Mouse (Mus musculus) embryonic facial prominence, embryonic 13.5 days (tissue): Measurements from ENCODE around the gene Six1. TPM values are rescaled to one million over a fixed set of nuclear protein-coding genes. Genes with fewer than 3 reads are reported as not detected.

ENCODE experiments used
- ATAC-seq: fragments of 200-750 bp; cut with Nextera tagmentation; 2 replicates; pipeline ENCODE4 v1.8.0; 2017; ENCODE audit warnings: low read depth; ENCODE audit not compliant: insufficient number of reproducible peaks, insufficient read depth, low FRiP score, low TSS enrichment
- H3K27ac ChIP-seq: fragments of 300-500 bp; sonication (generic); 2 replicates; pipeline ENCODE4 v1.5.1; 2015; ENCODE audit warnings: moderate library complexity, mild to moderate bottlenecking, inconsistent platforms
- H3K27me3 ChIP-seq: fragments of 300-500 bp; sonication (generic); 2 replicates; pipeline ENCODE4 v1.6.1; 2015; ENCODE audit warnings: mild to moderate bottlenecking, inconsistent platforms
- H3K36me3 ChIP-seq: fragments of 300-500 bp; sonication (generic); 2 replicates; pipeline ENCODE4 v1.6.1; 2015; ENCODE audit warnings: mild to moderate bottlenecking, inconsistent platforms
- H3K4me1 ChIP-seq: fragments of 300-500 bp; sonication (generic); 2 replicates; pipeline ENCODE4 v1.6.1; 2015; ENCODE audit warnings: inconsistent platforms
- H3K4me2 ChIP-seq: fragments of 300-500 bp; sonication (generic); 2 replicates; pipeline ENCODE4 v1.6.1; 2015; ENCODE audit warnings: moderate library complexity, mild to moderate bottlenecking, inconsistent platforms
- H3K4me3 ChIP-seq: fragments of 300-500 bp; sonication (generic); 2 replicates; pipeline ENCODE4 v1.5.1; 2015; ENCODE audit warnings: mild to moderate bottlenecking, inconsistent platforms
- H3K9ac ChIP-seq: fragments of 300-500 bp; sonication (generic); 2 replicates; pipeline ENCODE4 v1.6.1; 2015; ENCODE audit warnings: mild to moderate bottlenecking, inconsistent platforms
- H3K9me3 ChIP-seq: fragments of 300-500 bp; sonication (generic); 2 replicates; pipeline ENCODE4 v1.6.1; 2016; ENCODE audit warnings: inconsistent platforms
- WGBS: fragments of 180-500 bp; shearing (Covaris S2); methylation state at CpG from one replicate; pipeline ENCODE4 v1.1.7; 2015; ENCODE audit warnings: mixed read lengths; 5-methylcytosine and 5-hydroxymethylcytosine counted together
- polyA plus RNA-seq: library from polyadenylated mRNA; unstranded; fragments of >200 nt; fragmentation: Nextera tagmentation; extraction: Ambion mirVana; gene quantifications from 2 replicates; pipeline ENCODE4 v1.2.1, GENCODE M21; 2015

Gene Six1
- polyA plus RNA-seq, 1 experiment from 2014 or later = 35.0 TPM

DNA sequence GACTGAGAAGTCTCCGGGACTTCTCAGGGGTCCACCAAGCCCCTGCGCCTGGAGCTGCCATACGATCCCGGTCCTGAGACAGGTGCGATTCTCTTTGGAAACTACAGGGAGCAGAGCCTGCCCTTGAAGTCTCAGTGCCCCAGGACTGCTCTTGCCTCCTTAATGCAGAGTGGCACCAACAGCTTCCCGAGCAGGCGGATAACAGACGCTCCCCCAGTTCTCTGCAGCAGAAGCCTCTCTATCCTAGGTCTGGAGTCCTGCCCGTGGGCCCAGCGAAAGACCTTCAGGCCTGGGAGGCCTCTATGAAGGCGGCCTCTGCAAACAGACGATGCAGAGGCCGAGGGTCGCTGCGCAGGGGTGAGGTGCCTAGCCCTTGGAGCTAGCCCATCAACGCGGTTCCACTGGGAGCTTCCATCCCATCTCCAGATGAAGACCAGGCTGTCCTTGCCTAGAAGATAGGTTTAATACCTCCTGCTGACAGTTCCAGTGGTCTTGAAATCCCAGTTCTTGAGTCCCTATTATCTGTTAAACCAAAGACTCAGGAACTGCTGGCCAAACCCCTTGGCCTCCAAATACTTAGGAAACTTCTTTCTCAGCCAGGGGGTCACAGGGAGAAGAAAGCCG, 13.6 kb downstream of the Six1 start:
- WGBS = 7% methylated on average over 18 of the region's 18 CpGs
- H3K4me2 ChIP-seq = peak overlapping the region; percentile 73
- peak overlapping the region; percentile 78 for H3K4me3 ChIP-seq
- no peaks in the 10 kb centered on the region for H3K9me3 ChIP-seq
- no peak for ATAC-seq
- peaks cover 5% of the 10 kb centered on the region; the same call in 1 of the 2 replicates for H3K36me3 ChIP-seq
- H3K4me1 ChIP-seq = peaks cover 52% of the 10 kb centered on the region
- peak overlapping the region; percentile 82 for H3K9ac ChIP-seq
- peak overlapping the region; percentile 77 for H3K27ac ChIP-seq
- H3K27me3 ChIP-seq = peaks cover 32% of the 10 kb centered on the region

DNA sequence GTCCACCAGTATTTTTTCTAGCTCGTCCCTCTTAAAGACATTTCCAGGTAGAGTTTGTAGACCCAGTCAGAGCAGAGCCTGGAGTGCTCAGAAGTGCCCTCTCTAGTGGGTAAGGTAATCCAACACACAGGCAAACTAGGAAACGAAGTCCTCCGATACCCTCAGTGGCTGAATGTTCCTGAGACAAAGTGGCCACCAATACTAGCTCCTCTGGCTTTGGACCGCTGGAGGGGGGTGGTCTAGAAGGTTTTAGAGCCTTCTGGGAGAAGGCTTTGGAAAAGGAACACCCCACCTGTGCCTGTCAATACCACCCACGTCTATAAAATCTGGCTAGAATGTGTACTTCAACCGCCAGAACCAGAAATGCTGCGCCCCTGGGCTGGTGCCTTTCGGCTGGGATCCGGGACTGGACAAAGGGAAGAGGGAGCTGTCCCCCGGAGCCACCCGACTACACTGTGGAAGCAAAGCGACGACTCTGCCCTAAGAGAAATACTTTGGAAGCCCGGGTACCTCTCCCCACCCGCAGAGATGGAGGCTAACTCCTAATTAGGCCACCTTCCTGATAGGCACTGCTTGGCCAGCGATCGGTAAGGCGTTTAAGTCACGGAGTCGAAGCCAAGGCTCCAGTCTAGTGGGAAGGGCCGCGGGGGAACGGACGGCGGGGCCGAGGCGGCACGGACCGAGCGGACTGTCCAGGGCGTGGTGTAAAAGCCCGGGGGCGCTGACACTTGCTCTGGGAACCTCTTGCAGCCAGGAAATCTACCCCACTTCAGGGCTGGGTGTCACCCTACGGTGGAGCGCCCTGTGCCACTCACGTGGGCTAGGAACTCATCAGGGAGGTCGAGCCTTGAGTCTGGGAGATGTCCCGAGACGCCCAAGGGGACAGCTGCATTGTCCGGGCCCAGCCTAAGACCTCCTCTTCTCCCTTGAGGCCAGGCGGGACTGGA, 14.4 kb downstream of the Six1 start:
- no peaks in the 10 kb centered on the region for H3K9me3 ChIP-seq
- 6% methylated on average over 41 of the region's 41 CpGs for WGBS
- H3K27me3 ChIP-seq = peaks cover 34% of the 10 kb centered on the region
- peak overlapping the region; percentile 78 for H3K4me3 ChIP-seq
- H3K4me2 ChIP-seq = peak overlapping the region; percentile 73
- peaks cover 5% of the 10 kb centered on the region; the same call in 1 of the 2 replicates for H3K36me3 ChIP-seq
- ATAC-seq = no peak
- peak overlapping the region; percentile 82 for H3K9ac ChIP-seq
- peak overlapping the region; percentile 77 for H3K27ac ChIP-seq
- H3K4me1 ChIP-seq = peaks cover 60% of the 10 kb centered on the region

GRCm38 (mm10) chr12:73038441-73038991, 15.2 kb downstream of the Six1 start:
- H3K9ac ChIP-seq = peak overlapping the region; percentile 82
- no peaks in the 10 kb centered on the region for H3K9me3 ChIP-seq
- peak overlapping the region; percentile 73 for H3K4me2 ChIP-seq
- H3K27me3 ChIP-seq = peaks cover 33% of the 10 kb centered on the region
- peaks cover 60% of the 10 kb centered on the region for H3K4me1 ChIP-seq
- peak overlapping the region; percentile 78 for H3K4me3 ChIP-seq
- H3K36me3 ChIP-seq = peaks cover 5% of the 10 kb centered on the region; the same call in 1 of the 2 replicates
- 10% methylated on average over 12 of the region's 12 CpGs for WGBS
- peak overlapping the region; percentile 77 for H3K27ac ChIP-seq
- ATAC-seq = no peak

DNA sequence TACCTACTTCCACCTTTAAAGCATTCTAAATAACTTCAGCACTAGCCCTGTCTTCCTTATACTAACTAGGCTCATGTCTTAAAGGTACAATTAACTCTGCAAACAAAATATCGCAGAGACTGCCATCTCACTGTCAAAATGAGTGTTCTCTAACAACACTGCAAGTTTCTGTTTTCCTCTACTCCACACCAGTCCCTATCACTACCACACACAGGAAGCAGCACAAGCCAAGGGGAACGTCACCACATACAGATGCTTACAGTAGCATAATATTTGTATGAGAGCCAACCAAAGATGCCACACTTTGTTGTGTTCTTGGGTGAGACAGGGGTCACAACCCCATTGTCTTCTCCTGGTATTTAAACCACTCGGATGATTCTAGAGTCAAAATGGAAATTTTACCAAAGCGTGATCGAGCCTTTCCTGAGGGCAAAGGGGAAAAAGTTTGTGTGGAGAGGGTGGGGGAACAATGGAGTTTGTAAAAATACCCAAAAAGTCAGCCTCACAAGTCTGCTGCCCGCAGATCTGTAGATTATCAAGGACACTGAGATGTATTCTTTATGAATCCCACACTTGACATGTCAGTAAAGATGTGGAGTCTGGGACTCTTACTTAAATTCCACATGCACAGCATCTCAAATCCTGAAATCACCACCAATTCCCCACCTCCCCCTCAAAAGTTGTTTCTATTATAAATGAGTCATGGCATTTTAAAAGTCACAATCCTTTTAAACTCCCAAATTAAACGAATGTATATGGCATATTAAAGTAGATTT, 16.1 kb downstream of the Six1 start:
- Histone ChIP-seq H3K27me3 (peaks cover 27% of the 10 kb centered on the region), H3K4me2 (peak overlapping the region; percentile 73), H3K9ac (peak overlapping the region; percentile 82; the same call in 1 of the 2 replicates), H3K27ac (peak overlapping the region; percentile 77), H3K9me3 (no peaks in the 10 kb centered on the region), H3K4me3 (no peak overlapping the region), H3K36me3 (no peaks in the 10 kb centered on the region), H3K4me1 (peaks cover 57% of the 10 kb centered on the region)
- no peak for ATAC-seq
- 21% methylated on average over 7 of the region's 7 CpGs for WGBS

GRCm38 (mm10) chr12:73034901-73035895, 18.5 kb downstream of the Six1 start:
- peak; percentile 75 for ATAC-seq
- Histone ChIP-seq H3K36me3 (no peaks in the 10 kb centered on the region), H3K27me3 (peaks cover 23% of the 10 kb centered on the region), H3K4me2 (peak overlapping the region; percentile 66), H3K4me1 (peaks cover 52% of the 10 kb centered on the region), H3K9ac (peak overlapping the region; percentile 74), H3K4me3 (peak overlapping the region; percentile 34), H3K27ac (peak overlapping the region; percentile 95), H3K9me3 (no peaks in the 10 kb centered on the region)
- 3% methylated on average over 40 of the region's 43 CpGs for WGBS

DNA sequence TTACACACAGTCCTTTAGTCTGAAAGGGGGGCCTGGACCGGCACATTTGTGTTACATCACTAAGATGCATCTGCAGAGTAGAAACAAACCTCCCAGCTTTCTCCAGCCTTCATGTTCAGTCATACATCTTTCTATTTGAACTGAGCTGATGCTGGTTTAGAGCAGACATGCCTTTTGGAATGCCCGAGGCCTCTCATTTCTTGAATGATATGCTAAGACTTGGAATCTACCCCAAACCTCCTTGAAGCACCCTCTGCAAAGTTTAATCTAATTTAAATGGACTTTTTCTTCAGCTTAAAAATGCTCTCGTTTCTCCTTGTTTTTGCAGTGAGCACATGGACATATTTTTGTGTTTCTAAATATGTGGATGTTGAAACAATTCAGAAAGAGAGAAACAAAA, 21.0 kb downstream of the Six1 start:
- WGBS = 48% methylated on average over 3 of the region's 3 CpGs

GRCm38 (mm10) chr12:73031315-73031714, 22.4 kb downstream of the Six1 start:
- no peaks in the 10 kb centered on the region for H3K9me3 ChIP-seq
- no peak overlapping the region for H3K4me3 ChIP-seq
- H3K4me2 ChIP-seq = no peak overlapping the region
- peaks cover 28% of the 10 kb centered on the region for H3K4me1 ChIP-seq
- no peaks in the 10 kb centered on the region for H3K36me3 ChIP-seq
- 24% methylated on average over 4 of the region's 4 CpGs for WGBS
- H3K27ac ChIP-seq = no peak overlapping the region
- H3K27me3 ChIP-seq = 0 out of 2 replicates have a peak, but pooled peaks cover 6% of the 10 kb centered on the region
- no peak for ATAC-seq
- no peak overlapping the region for H3K9ac ChIP-seq

More for the DNA sequence above, 21.0 kb downstream of the Six1 start:
- H3K36me3 ChIP-seq = no peaks in the 10 kb centered on the region
- no peak overlapping the region for H3K9ac ChIP-seq
- no peaks in the 10 kb centered on the region for H3K9me3 ChIP-seq
- peaks cover 12% of the 10 kb centered on the region for H3K27me3 ChIP-seq
- peaks cover 34% of the 10 kb centered on the region for H3K4me1 ChIP-seq
- no peak for ATAC-seq
- H3K4me3 ChIP-seq = no peak overlapping the region
- 0 out of 2 replicates have a peak overlapping the region, but pooled peaks have one; percentile 4 for H3K27ac ChIP-seq
- no peak overlapping the region for H3K4me2 ChIP-seq

- WGBS = 49% methylated on average over 8 of the region's 8 CpGs
- ATAC-seq = no peak
- no peak overlapping the region for H3K4me3 ChIP-seq
Measured at GRCm38 (mm10) chr12:73025490-73025889, 28.2 kb downstream of the Six1 start.

DNA sequence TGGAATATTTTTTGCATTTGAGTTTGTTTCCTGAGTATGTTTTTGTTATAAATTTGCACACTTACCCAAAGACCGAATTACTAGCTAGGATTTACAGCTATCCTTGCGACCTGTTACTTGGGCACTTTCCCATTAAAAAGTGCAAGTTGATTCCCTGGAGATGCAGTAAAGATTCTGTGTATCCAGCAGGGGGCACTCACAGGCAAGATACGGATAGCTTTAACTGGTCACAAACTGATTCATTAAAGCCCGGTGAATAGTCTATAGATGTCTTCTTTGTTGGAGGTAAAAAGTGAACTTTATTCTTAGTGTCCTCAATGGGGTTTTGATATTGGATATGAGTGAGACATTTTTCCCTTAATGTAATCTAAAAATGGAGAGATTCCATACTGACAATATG, 32.7 kb downstream of the Six1 start:
- Histone ChIP-seq H3K4me2 (no peak overlapping the region), H3K4me1 (no peaks in the 10 kb centered on the region; the same call in 1 of the 2 replicates), H3K4me3 (no peak overlapping the region), H3K36me3 (no peaks in the 10 kb centered on the region), H3K27ac (no peak overlapping the region), H3K27me3 (no peaks in the 10 kb centered on the region), H3K9me3 (no peaks in the 10 kb centered on the region), H3K9ac (no peak overlapping the region)
- ATAC-seq = no peak
- WGBS = 4% methylated on average over 4 of the region's 4 CpGs

More at GRCm38 (mm10) chr12:73025490-73025889, 28.2 kb downstream of the Six1 start:
- no peaks in the 10 kb centered on the region for H3K9me3 ChIP-seq
- no peaks in the 10 kb centered on the region for H3K27me3 ChIP-seq
- no peaks in the 10 kb centered on the region for H3K36me3 ChIP-seq
- H3K27ac ChIP-seq = 0 out of 2 replicates have a peak overlapping the region, but pooled peaks have one; percentile 28
- H3K4me1 ChIP-seq = peaks cover 4% of the 10 kb centered on the region; the same call in 1 of the 2 replicates
- H3K4me2 ChIP-seq = no peak overlapping the region
- no peak overlapping the region for H3K9ac ChIP-seq

DNA sequence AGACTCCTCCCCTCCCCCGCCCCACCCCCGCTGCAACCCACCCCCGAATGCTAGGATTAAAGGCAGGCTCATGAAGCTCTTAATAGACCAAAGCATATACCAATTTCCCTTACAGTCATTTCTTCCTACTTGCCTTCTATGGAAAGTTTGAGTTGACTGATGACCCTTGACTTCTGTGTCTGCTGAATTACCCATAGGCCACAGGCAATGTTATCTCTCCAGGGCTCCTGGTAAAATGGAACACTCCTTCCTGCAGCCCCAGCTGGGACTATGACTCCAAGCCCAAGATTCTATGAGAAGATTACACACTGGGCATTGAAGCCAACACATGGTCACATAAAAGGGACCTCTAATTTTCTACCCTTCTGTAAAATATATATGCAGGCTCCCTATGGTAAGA, 33.3 kb downstream of the Six1 start:
- no peak for ATAC-seq
- WGBS = 20% methylated on average over 3 of the region's 3 CpGs
- Histone ChIP-seq H3K27me3 (no peaks in the 10 kb centered on the region), H3K9ac (no peak overlapping the region), H3K27ac (no peak overlapping the region), H3K9me3 (no peaks in the 10 kb centered on the region), H3K4me2 (no peak overlapping the region), H3K4me3 (no peak overlapping the region), H3K4me1 (no peaks in the 10 kb centered on the region; the same call in 1 of the 2 replicates), H3K36me3 (no peaks in the 10 kb centered on the region)
